Mouse (Mus musculus) heart, embryonic 11.5 days (tissue): ENCODE measurements around the gene Ttyh3. TPM values are rescaled to one million over a fixed set of nuclear protein-coding genes. Genes with fewer than 3 reads are reported as not detected.

ENCODE experiments used
- ATAC-seq: fragments of 200-750 bp; cut with Nextera tagmentation; replicated peaks from 2 replicates; pipeline ENCODE4 v1.8.0; 2017; ENCODE audit warnings: moderate library complexity; ENCODE audit not compliant: insufficient number of reproducible peaks, low FRiP score, low TSS enrichment
- H3K27ac ChIP-seq: fragments of 300-500 bp; sonication (generic); 2 replicates; pipeline ENCODE4 v1.5.1; 2014; ENCODE audit warnings: mild to moderate bottlenecking, low read depth, low read length
- H3K27me3 ChIP-seq: fragments of 300-500 bp; sonication (generic); 2 replicates; pipeline ENCODE4 v1.6.1; 2014; ENCODE audit warnings: mild to moderate bottlenecking, low read length, mixed read lengths; ENCODE audit not compliant: control insufficient read depth, insufficient read depth
- H3K36me3 ChIP-seq: fragments of 300-500 bp; sonication (generic); 2 replicates; pipeline ENCODE4 v1.6.1; 2014; ENCODE audit warnings: mild to moderate bottlenecking, low read length, moderate library complexity, mixed read lengths; ENCODE audit not compliant: control insufficient read depth, insufficient read depth
- H3K4me1 ChIP-seq: fragments of 300-500 bp; sonication (generic); 2 replicates; pipeline ENCODE4 v1.6.1; 2014; ENCODE audit warnings: low read length; ENCODE audit not compliant: control insufficient read depth, insufficient read depth
- H3K4me2 ChIP-seq: fragments of 300-500 bp; sonication (generic); 2 replicates; pipeline ENCODE4 v1.6.1; 2014; ENCODE audit warnings: mild to moderate bottlenecking, moderate library complexity
- H3K4me3 ChIP-seq: fragments of 300-500 bp; sonication (generic); 2 replicates; pipeline ENCODE4 v1.5.1; 2014; ENCODE audit warnings: low read depth, low read length
- H3K9ac ChIP-seq: fragments of 300-500 bp; sonication (generic); 2 replicates; pipeline ENCODE4 v1.6.1; 2014; ENCODE audit warnings: mild to moderate bottlenecking, low read depth, low read length, moderate library complexity
- H3K9me3 ChIP-seq: fragments of 300-500 bp; sonication (generic); replicated peaks from 2 replicates; pipeline ENCODE4 v1.6.1; 2016; ENCODE audit warnings: low read length; ENCODE audit not compliant: control insufficient read depth
- WGBS: fragments of 180-500 bp; shearing (Covaris S2); extraction: QIAGEN DNeasy Blood & Tissue Kit; methylation state at CpG from one replicate; pipeline ENCODE4 v1.1.7; 2014; ENCODE audit not compliant: insufficient replicate concordance; 5-methylcytosine and 5-hydroxymethylcytosine counted together
- polyA plus RNA-seq: library from polyadenylated mRNA; unstranded; fragments of >200 nt; fragmentation: Nextera tagmentation; extraction: Ambion mirVana; gene quantifications from 2 replicates; pipeline ENCODE4 v1.2.1, GENCODE M21; 2014

Ttyh3 gene
- polyA plus RNA-seq, 1 experiment from 2014 or later: 26.7 TPM

DNA sequence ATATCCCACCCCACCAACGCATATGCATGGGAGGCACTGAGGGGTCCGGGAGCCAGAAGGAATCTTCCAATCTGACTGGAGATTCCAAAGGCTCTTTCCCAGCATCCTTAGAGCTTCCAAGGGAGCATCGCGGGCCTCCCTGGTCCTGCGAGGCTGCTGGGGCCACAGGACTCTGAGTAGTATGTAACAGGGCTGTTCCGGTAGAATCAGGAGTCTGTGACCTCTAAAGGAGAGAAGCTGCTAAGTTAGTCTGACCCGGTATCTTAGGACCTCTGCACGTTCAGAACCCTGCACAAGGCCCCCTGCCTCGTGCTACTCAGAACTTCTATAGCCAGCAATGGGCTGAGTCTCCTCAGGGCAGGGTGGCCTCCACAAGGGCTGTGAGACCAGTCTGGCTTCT lies 69.6 kb downstream of the Ttyh3 start:
- Histone ChIP-seq H3K4me3 (no peak overlapping the region), H3K9ac (no peak overlapping the region), H3K4me1 (peaks cover 3% of the 10 kb centered on the region; the same call in 1 of the 2 replicates), H3K27ac (no peak overlapping the region), H3K27me3 (peaks cover 2% of the 10 kb centered on the region; the same call in 1 of the 2 replicates), H3K4me2 (no peak overlapping the region), H3K9me3 (no peaks in the 10 kb centered on the region), H3K36me3 (no peaks in the 10 kb centered on the region)
- no peak for ATAC-seq
- WGBS: 45% methylated on average over 9 of the region's 9 CpGs

DNA sequence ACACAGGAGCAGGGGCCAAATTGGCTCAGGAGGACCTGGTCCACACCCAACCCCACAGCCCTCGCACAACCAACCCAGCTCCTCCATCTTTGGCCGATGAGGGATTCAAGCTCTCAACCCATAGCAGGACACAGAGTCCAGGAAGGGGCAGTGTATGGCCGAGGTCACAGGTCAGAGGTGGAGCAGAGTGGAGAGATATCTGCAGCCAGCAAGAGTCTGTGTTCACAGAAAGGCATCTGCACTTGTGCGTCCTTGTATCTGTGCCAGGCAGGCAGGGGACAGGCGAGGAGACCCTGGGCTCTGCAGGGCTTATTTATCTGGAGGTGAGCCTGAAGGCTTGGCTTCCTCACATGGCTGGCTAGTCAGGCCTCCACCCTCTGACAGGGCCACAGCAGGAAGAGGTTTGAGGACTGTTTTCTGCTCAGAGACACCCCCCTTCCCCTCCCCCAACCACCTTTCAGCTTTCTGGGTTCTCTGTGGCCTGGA lies 73.4 kb downstream of the Ttyh3 start:
- ATAC-seq: no peak
- WGBS: 39% methylated on average over 5 of the region's 5 CpGs

GRCm38 (mm10) chr5:140572611-140573010 lies 76.2 kb downstream of the Ttyh3 start:
- H3K27me3 ChIP-seq: no peaks in the 10 kb centered on the region
- H3K4me3 ChIP-seq: no peak overlapping the region
- H3K36me3 ChIP-seq: no peaks in the 10 kb centered on the region
- no peak overlapping the region for H3K9ac ChIP-seq
- H3K27ac ChIP-seq: no peak overlapping the region
- no peak overlapping the region for H3K4me2 ChIP-seq
- H3K9me3 ChIP-seq: no peaks in the 10 kb centered on the region
- no peaks in the 10 kb centered on the region for H3K4me1 ChIP-seq
- WGBS: 62% methylated on average over 6 of the region's 6 CpGs
- ATAC-seq: no peak

More for the DNA sequence above, 73.4 kb downstream of the Ttyh3 start:
- Histone ChIP-seq H3K4me1 (peaks cover 3% of the 10 kb centered on the region; the same call in 1 of the 2 replicates), H3K27me3 (peaks cover 2% of the 10 kb centered on the region; the same call in 1 of the 2 replicates), H3K36me3 (no peaks in the 10 kb centered on the region), H3K9ac (no peak overlapping the region), H3K9me3 (no peaks in the 10 kb centered on the region), H3K4me2 (no peak overlapping the region), H3K4me3 (no peak overlapping the region), H3K27ac (no peak overlapping the region)

DNA sequence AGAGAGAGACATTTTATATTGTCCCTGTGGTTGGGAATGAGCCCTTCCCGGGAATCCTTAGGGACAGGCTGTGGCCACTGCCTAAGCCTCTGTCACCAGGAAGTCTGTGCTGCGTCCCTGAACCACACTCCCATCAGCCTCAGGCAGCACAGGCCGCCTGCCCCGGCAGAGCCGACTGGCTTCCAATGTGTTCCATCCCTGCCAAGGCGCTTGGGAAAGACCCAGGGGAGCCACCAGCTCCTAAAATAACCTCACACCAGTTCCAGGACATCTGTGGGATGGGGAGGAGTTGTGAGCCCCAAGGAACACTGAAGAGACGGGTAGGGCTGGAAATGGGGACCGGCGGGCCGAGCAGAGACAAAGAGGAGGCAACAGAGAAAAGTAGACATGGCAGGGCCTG lies 77.2 kb downstream of the Ttyh3 start:
- H3K36me3 ChIP-seq: no peaks in the 10 kb centered on the region
- H3K9me3 ChIP-seq: no peaks in the 10 kb centered on the region
- H3K9ac ChIP-seq: no peak overlapping the region
- no peaks in the 10 kb centered on the region for H3K4me1 ChIP-seq
- ATAC-seq: no peak
- H3K4me2 ChIP-seq: no peak overlapping the region
- no peak overlapping the region for H3K4me3 ChIP-seq
- no peaks in the 10 kb centered on the region for H3K27me3 ChIP-seq
- no peak overlapping the region for H3K27ac ChIP-seq
- WGBS: 51% methylated on average over 10 of the region's 10 CpGs

- Histone ChIP-seq H3K4me2 (no peak overlapping the region), H3K9ac (no peak overlapping the region), H3K4me3 (no peak overlapping the region), H3K36me3 (no peaks in the 10 kb centered on the region), H3K27ac (no peak overlapping the region), H3K9me3 (no peaks in the 10 kb centered on the region), H3K4me1 (no peaks in the 10 kb centered on the region), H3K27me3 (no peaks in the 10 kb centered on the region)
- WGBS: 76% methylated on average over 4 of the region's 4 CpGs
- no peak for ATAC-seq
These were observed 77.6 kb downstream of the Ttyh3 start for GRCm38 (mm10) chr5:140571201-140571600.

Other genes starting within 250 kb of the Ttyh3 start
- 114 and 122 TPM in 2 replicates for gene Eif3b, start 229.7 kb downstream of the Ttyh3 start, polyA plus RNA-seq
- not detected in 2 replicates for gene Gm4869, start 203.4 kb downstream of the Ttyh3 start, polyA plus RNA-seq
- 17.4 and 20.2 TPM in 2 replicates for gene Chst12, start 143.5 kb downstream of the Ttyh3 start, polyA plus RNA-seq
- gene Grifin, start 84.0 kb downstream of the Ttyh3 start, polyA plus RNA-seq: 0.74 TPM in 1 of 2 replicates, not detected in the other
- 2.8 and 3.3 TPM in 2 replicates for gene Lfng, start 41.7 kb downstream of the Ttyh3 start, polyA plus RNA-seq
- gene Iqce, start 53.3 kb upstream of the Ttyh3 start, polyA plus RNA-seq: 8.1 and 10.7 TPM in 2 replicates
- 9.0 and 9.8 TPM in 2 replicates for gene Brat1, start 56.0 kb upstream of the Ttyh3 start, polyA plus RNA-seq
- gene Amz1, start 75.1 kb upstream of the Ttyh3 start, polyA plus RNA-seq: 0.21 and 0.69 TPM in 2 replicates
- 33.1 and 34.0 TPM in 2 replicates for gene Gna12, start 181.4 kb upstream of the Ttyh3 start, polyA plus RNA-seq